Comparison of ENCODE assay signal across 15 mouse cellular contexts in genomic region chr2:42517136-42517535, GRCm38 (mm10).
"Had no signal": no experiment of that assay in that cellular context is flagged by ENCODE, and none has a peak within 500 bp of the region (broad histone marks: within the 10 kb centered on the region; RNA-seq: fewer than 3 reads in every experiment).

No protein-coding gene starts in this region.

- H3K4me3 ChIP-seq: kidney, embryonic 15.5 days; left cerebral cortex, adult 2 months; midbrain, embryonic 12.5 days had no signal

- ATAC-seq: liver, postnatal 0 days; lung, postnatal 0 days had no signal

- H3K36me3 ChIP-seq: kidney, embryonic 15.5 days; midbrain, embryonic 12.5 days had no signal

- H3K9ac ChIP-seq: kidney, embryonic 15.5 days; liver, embryonic 14.5 days; liver, postnatal 0 days; lung, embryonic 14.5 days; midbrain, embryonic 12.5 days had no signal

- H3K27me3 ChIP-seq: kidney, embryonic 15.5 days; midbrain, embryonic 12.5 days had no signal

- H3K4me1 ChIP-seq: kidney, embryonic 15.5 days; midbrain, embryonic 12.5 days had no signal

- H3K9me3 ChIP-seq: kidney, embryonic 15.5 days; midbrain, embryonic 12.5 days had no signal

- DNase-seq: kidney, adult 8-10 months; kidney, postnatal 10 days; kidney, postnatal 36 days; layer of hippocampus, postnatal 36 days; liver, postnatal 0 days; lung, embryonic 14.5 days; thymus, adult 18-20 months; thymus, postnatal 36 days had no signal

- H3K27ac ChIP-seq: kidney, embryonic 15.5 days; left cerebral cortex, adult 2 months; liver, embryonic 14.5 days; macrophage; midbrain, embryonic 12.5 days had no signal

- H3K4me2 ChIP-seq: kidney, embryonic 15.5 days; liver, embryonic 11.5 days; lung, embryonic 14.5 days; midbrain, embryonic 12.5 days had no signal
